Mouse (Mus musculus) heart, embryonic 11.5 days (tissue): ENCODE data around the gene Odf3l1. TPM values are rescaled to one million over a fixed set of nuclear protein-coding genes. Genes with fewer than 3 reads are reported as not detected.

ENCODE experiments used
- ATAC-seq: fragments of 200-750 bp; cut with Nextera tagmentation; replicated peaks from 2 replicates; pipeline ENCODE4 v1.8.0; 2017; ENCODE audit warnings: moderate library complexity; ENCODE audit not compliant: insufficient number of reproducible peaks, low FRiP score, low TSS enrichment
- H3K27ac ChIP-seq: fragments of 300-500 bp; sonication (generic); 2 replicates; pipeline ENCODE4 v1.5.1; 2014; ENCODE audit warnings: mild to moderate bottlenecking, low read depth, low read length
- H3K27me3 ChIP-seq: fragments of 300-500 bp; sonication (generic); 2 replicates; pipeline ENCODE4 v1.6.1; 2014; ENCODE audit warnings: mild to moderate bottlenecking, low read length, mixed read lengths; ENCODE audit not compliant: control insufficient read depth, insufficient read depth
- H3K36me3 ChIP-seq: fragments of 300-500 bp; sonication (generic); 2 replicates; pipeline ENCODE4 v1.6.1; 2014; ENCODE audit warnings: mild to moderate bottlenecking, low read length, moderate library complexity, mixed read lengths; ENCODE audit not compliant: control insufficient read depth, insufficient read depth
- H3K4me1 ChIP-seq: fragments of 300-500 bp; sonication (generic); 2 replicates; pipeline ENCODE4 v1.6.1; 2014; ENCODE audit warnings: low read length; ENCODE audit not compliant: control insufficient read depth, insufficient read depth
- H3K4me2 ChIP-seq: fragments of 300-500 bp; sonication (generic); 2 replicates; pipeline ENCODE4 v1.6.1; 2014; ENCODE audit warnings: mild to moderate bottlenecking, moderate library complexity
- H3K4me3 ChIP-seq: fragments of 300-500 bp; sonication (generic); 2 replicates; pipeline ENCODE4 v1.5.1; 2014; ENCODE audit warnings: low read depth, low read length
- H3K9ac ChIP-seq: fragments of 300-500 bp; sonication (generic); 2 replicates; pipeline ENCODE4 v1.6.1; 2014; ENCODE audit warnings: mild to moderate bottlenecking, low read depth, low read length, moderate library complexity
- H3K9me3 ChIP-seq: fragments of 300-500 bp; sonication (generic); replicated peaks from 2 replicates; pipeline ENCODE4 v1.6.1; 2016; ENCODE audit warnings: low read length; ENCODE audit not compliant: control insufficient read depth
- WGBS: fragments of 180-500 bp; shearing (Covaris S2); extraction: QIAGEN DNeasy Blood & Tissue Kit; methylation state at CpG from one replicate; pipeline ENCODE4 v1.1.7; 2014; ENCODE audit not compliant: insufficient replicate concordance; 5-methylcytosine and 5-hydroxymethylcytosine counted together
- polyA plus RNA-seq: library from polyadenylated mRNA; unstranded; fragments of >200 nt; fragmentation: Nextera tagmentation; extraction: Ambion mirVana; gene quantifications from 2 replicates; pipeline ENCODE4 v1.2.1, GENCODE M21; 2014

Odf3l1 gene
- polyA plus RNA-seq, 1 experiment from 2014 or later, result 0.87 TPM

- peaks cover 14% of the 10 kb centered on the region; the same call in 1 of the 2 replicates for H3K36me3 ChIP-seq
- no peak overlapping the region for H3K4me2 ChIP-seq
- 90% methylated on average over 16 of the region's 16 CpGs for WGBS
- peaks cover 3% of the 10 kb centered on the region for H3K27me3 ChIP-seq
- H3K4me3 ChIP-seq, result no peak overlapping the region
- peaks cover 5% of the 10 kb centered on the region; the same call in 1 of the 2 replicates for H3K4me1 ChIP-seq
- no peak overlapping the region for H3K27ac ChIP-seq
- ATAC-seq, result no peak
- H3K9me3 ChIP-seq, result no peaks in the 10 kb centered on the region
- H3K9ac ChIP-seq, result no peak overlapping the region
Measured at GRCm38 (mm10) chr9:56887581-56887980, 23.1 kb upstream of the Odf3l1 start.

GRCm38 (mm10) chr9:56886601-56887000 is 22.1 kb upstream of the Odf3l1 start:
- WGBS, result 90% methylated on average over 15 of the region's 15 CpGs
- Histone ChIP-seq H3K4me2 (no peak overlapping the region), H3K27me3 (no peaks in the 10 kb centered on the region; the same call in 1 of the 2 replicates), H3K4me1 (peaks cover 7% of the 10 kb centered on the region), H3K9me3 (no peaks in the 10 kb centered on the region), H3K9ac (no peak overlapping the region), H3K4me3 (no peak overlapping the region), H3K27ac (no peak overlapping the region), H3K36me3 (peaks cover 14% of the 10 kb centered on the region; the same call in 1 of the 2 replicates)
- no peak for ATAC-seq

GRCm38 (mm10) chr9:56886113-56886512 is 21.6 kb upstream of the Odf3l1 start:
- H3K36me3 ChIP-seq, result peaks cover 14% of the 10 kb centered on the region; the same call in 1 of the 2 replicates

GRCm38 (mm10) chr9:56884328-56884727 is 19.8 kb upstream of the Odf3l1 start:
- Histone ChIP-seq H3K9me3 (no peaks in the 10 kb centered on the region), H3K4me1 (peaks cover 7% of the 10 kb centered on the region; the same call in 1 of the 2 replicates), H3K4me3 (no peak overlapping the region), H3K9ac (no peak overlapping the region), H3K36me3 (peaks cover 14% of the 10 kb centered on the region; the same call in 1 of the 2 replicates), H3K27ac (no peak overlapping the region), H3K4me2 (no peak overlapping the region), H3K27me3 (no peaks in the 10 kb centered on the region)
- no peak for ATAC-seq
- WGBS, result 69% methylated on average over 4 of the region's 4 CpGs

More at GRCm38 (mm10) chr9:56886113-56886512, 21.6 kb upstream of the Odf3l1 start:
- H3K9ac ChIP-seq, result no peak overlapping the region
- no peak overlapping the region for H3K27ac ChIP-seq
- no peaks in the 10 kb centered on the region for H3K9me3 ChIP-seq
- WGBS, result 59% methylated on average over 13 of the region's 13 CpGs
- peaks cover 6% of the 10 kb centered on the region; the same call in 1 of the 2 replicates for H3K4me1 ChIP-seq
- no peaks in the 10 kb centered on the region; the same call in 1 of the 2 replicates for H3K27me3 ChIP-seq
- no peak for ATAC-seq
- H3K4me2 ChIP-seq, result no peak overlapping the region
- H3K4me3 ChIP-seq, result no peak overlapping the region

- no peak overlapping the region for H3K4me2 ChIP-seq
- peaks cover 9% of the 10 kb centered on the region; the same call in 1 of the 2 replicates for H3K36me3 ChIP-seq
- no peak overlapping the region for H3K9ac ChIP-seq
- WGBS, result 74% methylated on average over 7 of the region's 7 CpGs
- no peaks in the 10 kb centered on the region for H3K9me3 ChIP-seq
- H3K4me1 ChIP-seq, result peaks cover 8% of the 10 kb centered on the region; the same call in 1 of the 2 replicates
- no peaks in the 10 kb centered on the region for H3K27me3 ChIP-seq
- H3K4me3 ChIP-seq, result no peak overlapping the region
- ATAC-seq, result no peak
- H3K27ac ChIP-seq, result no peak overlapping the region
Measured at GRCm38 (mm10) chr9:56883470-56883869, 19.0 kb upstream of the Odf3l1 start.

GRCm38 (mm10) chr9:56882818-56883217 is 18.3 kb upstream of the Odf3l1 start:
- ATAC-seq, result no peak
- H3K27ac ChIP-seq, result no peak overlapping the region
- H3K27me3 ChIP-seq, result no peaks in the 10 kb centered on the region
- H3K4me1 ChIP-seq, result peaks cover 8% of the 10 kb centered on the region; the same call in 1 of the 2 replicates
- H3K4me3 ChIP-seq, result no peak overlapping the region
- no peak overlapping the region for H3K9ac ChIP-seq
- no peaks in the 10 kb centered on the region for H3K9me3 ChIP-seq
- peaks cover 7% of the 10 kb centered on the region; the same call in 1 of the 2 replicates for H3K36me3 ChIP-seq
- WGBS, result 61% methylated on average over 12 of the region's 12 CpGs
- H3K4me2 ChIP-seq, result no peak overlapping the region

GRCm38 (mm10) chr9:56882283-56882682 is 17.8 kb upstream of the Odf3l1 start:
- no peak overlapping the region for H3K4me2 ChIP-seq
- H3K9ac ChIP-seq, result no peak overlapping the region
- peaks cover 8% of the 10 kb centered on the region; the same call in 1 of the 2 replicates for H3K4me1 ChIP-seq
- no peak overlapping the region for H3K27ac ChIP-seq
- H3K36me3 ChIP-seq, result peaks cover 4% of the 10 kb centered on the region; the same call in 1 of the 2 replicates
- no peak overlapping the region for H3K4me3 ChIP-seq
- 61% methylated on average over 4 of the region's 4 CpGs for WGBS
- no peak for ATAC-seq
- H3K9me3 ChIP-seq, result no peaks in the 10 kb centered on the region
- no peaks in the 10 kb centered on the region for H3K27me3 ChIP-seq

GRCm38 (mm10) chr9:56881539-56882082 is 17.1 kb upstream of the Odf3l1 start:
- H3K4me3 ChIP-seq, result no peak overlapping the region
- H3K9me3 ChIP-seq, result no peaks in the 10 kb centered on the region
- H3K9ac ChIP-seq, result no peak overlapping the region
- no peak overlapping the region for H3K27ac ChIP-seq
- no peaks in the 10 kb centered on the region for H3K27me3 ChIP-seq
- 58% methylated on average over 3 of the region's 3 CpGs for WGBS
- peaks cover 13% of the 10 kb centered on the region; the same call in 1 of the 2 replicates for H3K4me1 ChIP-seq
- no peak for ATAC-seq
- peaks cover 2% of the 10 kb centered on the region; the same call in 1 of the 2 replicates for H3K36me3 ChIP-seq
- no peak overlapping the region for H3K4me2 ChIP-seq

GRCm38 (mm10) chr9:56880790-56881189 is 16.3 kb upstream of the Odf3l1 start:
- H3K27ac ChIP-seq, result peak overlapping the region; percentile 36; the same call in 1 of the 2 replicates
- H3K27me3 ChIP-seq, result no peaks in the 10 kb centered on the region
- H3K4me1 ChIP-seq, result peaks cover 14% of the 10 kb centered on the region; the same call in 1 of the 2 replicates
- no peak overlapping the region for H3K4me3 ChIP-seq
- H3K9me3 ChIP-seq, result no peaks in the 10 kb centered on the region
- WGBS, result 53% methylated on average over 9 of the region's 9 CpGs
- H3K4me2 ChIP-seq, result no peak overlapping the region
- H3K9ac ChIP-seq, result no peak overlapping the region
- H3K36me3 ChIP-seq, result no peaks in the 10 kb centered on the region
- ATAC-seq, result no peak; the same call in 1 of the 2 replicates
